Mouse (Mus musculus) liver, postnatal 0 days (tissue): ENCODE data around the gene Tgfbr1.

ENCODE experiments used
- CTCF ChIP-seq: sonication (generic); IDR thresholded peaks from 2 replicates; pipeline ENCODE4 v1.5.1; 2016; ENCODE audit warnings: antibody characterized with exemption, low read depth
- EP300 ChIP-seq: IDR thresholded peaks from 2 replicates; pipeline ENCODE4 v1.6.1; 2016; ENCODE audit warnings: antibody characterized with exemption, low read depth, mild to moderate bottlenecking

DNA sequence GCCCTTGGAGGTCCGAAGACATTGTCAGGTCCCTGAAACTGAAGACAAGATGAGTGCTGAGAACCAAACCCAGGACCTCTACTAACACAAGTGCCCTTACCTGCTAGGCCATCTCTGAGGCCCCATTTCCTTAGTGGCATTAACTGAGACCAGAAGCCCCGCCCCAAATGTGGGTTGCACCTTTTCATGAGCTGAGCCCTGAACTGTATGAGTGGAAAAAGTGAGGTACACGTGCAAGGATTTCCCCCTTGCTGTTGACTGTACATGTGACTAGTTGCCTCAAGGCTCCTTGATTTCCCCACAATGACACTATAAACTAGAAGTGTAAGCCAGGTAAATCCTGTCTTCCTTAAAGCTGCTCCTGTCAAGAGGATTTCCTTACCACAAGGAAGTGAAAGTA lies 30.7 kb upstream of the Tgfbr1 start:
- no peak for TF ChIP-seq CTCF
- TF ChIP-seq EP300, result no peak
